ENCODE assay signal across 23 mouse cellular contexts in genomic region chr2:105234278-105234677, GRCm38 (mm10). TPM values are rescaled to one million over a fixed set of nuclear protein-coding genes. Genes with fewer than 3 reads are reported as not detected.
DNase-seq lines count a peak whose midpoint lies in the region; ATAC-seq lines count a peak whose summit lies in the region.
"Had no signal": no experiment of that assay in that cellular context is flagged by ENCODE, and none has a peak within 500 bp of the region (broad histone marks: within the 10 kb centered on the region; RNA-seq: fewer than 3 reads in every experiment).

No protein-coding gene starts in this region.

- H3K4me2 ChIP-seq in heart, embryonic 15.5 days, result peak overlapping the region; percentile 11
- H3K4me2 ChIP-seq in liver, embryonic 16.5 days (ENCODE audit: low read depth, low read length), result no peak overlapping the region
- no peak overlapping the region for H3K4me2 ChIP-seq in liver, embryonic 12.5 days
- H3K4me2 ChIP-seq: forebrain, embryonic 15.5 days; hindbrain, embryonic 15.5 days; midbrain, embryonic 15.5 days; neural tube, embryonic 12.5 days had no signal

- H3K4me3 ChIP-seq in heart, embryonic 15.5 days, result no peak overlapping the region
- H3K4me3 ChIP-seq in liver, embryonic 16.5 days (ENCODE audit: low read depth, low read length), result no peak overlapping the region
- no peak overlapping the region for H3K4me3 ChIP-seq in liver, embryonic 12.5 days
- H3K4me3 ChIP-seq: forebrain, embryonic 15.5 days; hindbrain, embryonic 15.5 days; left cerebral cortex, adult 2 months; midbrain, embryonic 15.5 days; neural tube, embryonic 12.5 days had no signal

- H3K4me1 ChIP-seq in heart, embryonic 15.5 days (replicated peaks), result peaks cover 29% of the 10 kb centered on the region
- H3K4me1 ChIP-seq in liver, embryonic 16.5 days (ENCODE audit: control insufficient read depth, low read depth, low read length), result peaks cover 4% of the 10 kb centered on the region
- H3K4me1 ChIP-seq in liver, embryonic 12.5 days, result peaks cover 15% of the 10 kb centered on the region; the same call in 1 of the 2 replicates
- H3K4me1 ChIP-seq: forebrain, embryonic 15.5 days; hindbrain, embryonic 15.5 days; midbrain, embryonic 15.5 days; neural tube, embryonic 12.5 days had no signal

- H3K27me3 ChIP-seq in heart, embryonic 15.5 days, result 0 out of 2 replicates have a peak, but pooled peaks cover 8% of the 10 kb centered on the region
- H3K27me3 ChIP-seq in liver, embryonic 16.5 days (ENCODE audit: control insufficient read depth, insufficient read depth, low read depth, low read length), result no peaks in the 10 kb centered on the region
- 0 out of 2 replicates have a peak, but pooled peaks cover 7% of the 10 kb centered on the region for H3K27me3 ChIP-seq in liver, embryonic 12.5 days (replicated peaks)
- H3K27me3 ChIP-seq: forebrain, embryonic 15.5 days; midbrain, embryonic 15.5 days had no signal

- 21% methylated on average over 6 of the region's 6 CpGs for WGBS in heart, embryonic 15.5 days
- WGBS in liver, embryonic 16.5 days (ENCODE audit: insufficient replicate concordance), result 25% methylated on average over 6 of the region's 6 CpGs
- 39% methylated on average over 6 of the region's 6 CpGs for WGBS in liver, embryonic 12.5 days (ENCODE audit: insufficient replicate concordance)

- no peak overlapping the region for H3K9ac ChIP-seq in heart, embryonic 15.5 days
- H3K9ac ChIP-seq in liver, embryonic 16.5 days (ENCODE audit: low read depth, low read length), result no peak overlapping the region
- no peak overlapping the region for H3K9ac ChIP-seq in liver, embryonic 12.5 days
- H3K9ac ChIP-seq: forebrain, embryonic 15.5 days; hindbrain, embryonic 15.5 days; midbrain, embryonic 15.5 days; neural tube, embryonic 12.5 days had no signal

- no peaks in the 10 kb centered on the region for H3K9me3 ChIP-seq in heart, embryonic 15.5 days (replicated peaks)
- no peaks in the 10 kb centered on the region for H3K9me3 ChIP-seq in liver, embryonic 16.5 days (replicated peaks; ENCODE audit: control insufficient read depth, low read length)
- no peaks in the 10 kb centered on the region for H3K9me3 ChIP-seq in liver, embryonic 12.5 days (replicated peaks)
- H3K9me3 ChIP-seq: forebrain, embryonic 15.5 days; hindbrain, embryonic 15.5 days; midbrain, embryonic 15.5 days; neural tube, embryonic 12.5 days had no signal

- H3K36me3 ChIP-seq in heart, embryonic 15.5 days, result no peaks in the 10 kb centered on the region
- no peaks in the 10 kb centered on the region for H3K36me3 ChIP-seq in liver, embryonic 16.5 days (ENCODE audit: control insufficient read depth, insufficient read depth)
- H3K36me3 ChIP-seq in liver, embryonic 12.5 days, result no peaks in the 10 kb centered on the region
- H3K36me3 ChIP-seq: forebrain, embryonic 15.5 days; hindbrain, embryonic 15.5 days; midbrain, embryonic 15.5 days; neural tube, embryonic 12.5 days had no signal

- intact Hi-C loops in heart, postnatal 25 days (cut with DNase I), result loop anchor here (5.0 to 10.0 kb wide), 2 partner anchors 162 to 549 kb away; no protein-coding TSS in a partner anchor

- peak; percentile 73 for ATAC-seq in heart, embryonic 15.5 days (replicated peaks; ENCODE audit: insufficient number of reproducible peaks, insufficient read depth, low FRiP score, low read depth)
- peak; percentile 27; the same call in 1 of the 2 replicates for ATAC-seq in liver, embryonic 16.5 days (ENCODE audit: low read depth)
- ATAC-seq in liver, embryonic 12.5 days, result no peak
- ATAC-seq: forebrain, embryonic 15.5 days; lung, postnatal 0 days; midbrain, embryonic 15.5 days had no signal

- no peak for DNase-seq in heart, postnatal 25 days (ENCODE audit: low spot score)
- peak; percentile 48 for DNase-seq in kidney, adult 9 months
- DNase-seq in kidney, adult 18-20 months, result no peak
- DNase-seq in cerebellum, adult 8-10 months, result no peak
- DNase-seq: adrenal gland, postnatal 25 days; cerebellum, adult 9-10 months; retina, postnatal 1 day; right cerebral cortex, postnatal 25 days; spleen, adult 18-20 months had no signal

- H3K27ac ChIP-seq in heart, embryonic 15.5 days, result peak overlapping the region; percentile 24
- H3K27ac ChIP-seq in liver, embryonic 16.5 days (ENCODE audit: low read length), result no peak overlapping the region
- no peak overlapping the region for H3K27ac ChIP-seq in liver, embryonic 12.5 days
- H3K27ac ChIP-seq: forebrain, embryonic 15.5 days; hindbrain, embryonic 15.5 days; left cerebral cortex, adult 2 months; macrophage; midbrain, embryonic 15.5 days; neural tube, embryonic 12.5 days had no signal

RNA-seq across cellular contexts. Expression of gene Them7, which starts 10.2 kb away (rescaled TPM):
- 0.72 and 0.87 TPM in 2 replicates for polyA plus RNA-seq in heart, embryonic 15.5 days (2015; fragmentation: Nextera tagmentation; extraction: Ambion mirVana)
- total RNA-seq in heart, postnatal 25 days (2021), result 1 to 10 TPM; 1.8 to 2.0 TPM
- 1.3 and 2.4 TPM in 2 replicates for polyA plus RNA-seq in liver, embryonic 16.5 days (2015; fragmentation: Nextera tagmentation; extraction: Ambion mirVana)
- 0.49 and 1.1 TPM in 2 replicates for polyA plus RNA-seq in liver, embryonic 12.5 days (2016; fragmentation: Nextera tagmentation; extraction: Ambion mirVana)
- total RNA-seq: ES-E14; gastrocnemius, adult 8-10 months; layer of hippocampus, postnatal 10 days; left cerebral cortex, adult 2 months; left cerebral cortex, postnatal 36 days had no signal
- polyA plus RNA-seq: forebrain, embryonic 15.5 days; lung, postnatal 0 days; macrophage; midbrain, embryonic 15.5 days had no signal
